Mouse (Mus musculus): ENCODE data around the gene Bst2. TPM values are rescaled to one million over a fixed set of nuclear protein-coding genes. Genes with fewer than 3 reads are reported as not detected.

The Bst2 gene
- polyA plus RNA-seq, 1 experiment = 371 TPM

GRCm38 (mm10) chr8:71568387-71568937, 31.2 kb upstream of the Bst2 start, which contains the start of gene Slc27a1:
Gene Slc27a1, plus strand, starts transcription at chr8:71568882.
- peak within 1 kb of the TSS; percentile 48; the same call in 1 of the 2 replicates for H3K27ac ChIP-seq (ENCODE audit: insufficient read depth, low read length)
- TF ChIP-seq POLR2A (IDR thresholded peaks at IDR 0.05; ENCODE audit: low read depth, low read length) (no peak), CTCF (IDR thresholded peaks at IDR 0.05; ENCODE audit: extremely low read depth, insufficient read depth, insufficient read length, insufficient replicate concordance) (no peak)
- no peaks in the 10 kb centered on the region for H3K36me3 ChIP-seq (ENCODE audit: control insufficient read depth, insufficient read depth, low read length)
- H3K4me1 ChIP-seq (ENCODE audit: control insufficient read depth, insufficient read depth, insufficient read length) = peaks cover 2% of the 10 kb centered on the region; the same call in 1 of the 2 replicates
- H3K4me3 ChIP-seq (ENCODE audit: extremely low read depth, insufficient read depth, insufficient read length) = peak within 1 kb of the TSS; percentile 58
- 55% methylated on average over 13 of the region's 13 CpGs for WGBS
- H3K27me3 ChIP-seq (ENCODE audit: control insufficient read depth, insufficient read depth, low read length) = no peaks in the 10 kb centered on the region
- DNase-seq (ENCODE audit: low read depth in 1 of 2, low spot score in 2 of 2) = no peak

GRCm38 (mm10) chr8:71567587-71567986, 30.3 kb upstream of the Bst2 start:
- no peak overlapping the region for H3K27ac ChIP-seq (ENCODE audit: insufficient read depth, low read length)
- WGBS = 82% methylated on average over 7 of the region's 7 CpGs
- DNase-seq (ENCODE audit: low read depth in 1 of 2, low spot score in 2 of 2) = no peak
- TF ChIP-seq CTCF (IDR thresholded peaks at IDR 0.05; ENCODE audit: extremely low read depth, insufficient read depth, insufficient read length, insufficient replicate concordance) (no peak), POLR2A (IDR thresholded peaks at IDR 0.05; ENCODE audit: low read depth, low read length) (no peak)
- no peaks in the 10 kb centered on the region for H3K36me3 ChIP-seq (ENCODE audit: control insufficient read depth, insufficient read depth, low read length)
- H3K4me1 ChIP-seq (ENCODE audit: control insufficient read depth, insufficient read depth, insufficient read length) = peaks cover 5% of the 10 kb centered on the region
- no peak overlapping the region for H3K4me3 ChIP-seq (ENCODE audit: extremely low read depth, insufficient read depth, insufficient read length)
- no peaks in the 10 kb centered on the region for H3K27me3 ChIP-seq (ENCODE audit: control insufficient read depth, insufficient read depth, low read length)

DNA sequence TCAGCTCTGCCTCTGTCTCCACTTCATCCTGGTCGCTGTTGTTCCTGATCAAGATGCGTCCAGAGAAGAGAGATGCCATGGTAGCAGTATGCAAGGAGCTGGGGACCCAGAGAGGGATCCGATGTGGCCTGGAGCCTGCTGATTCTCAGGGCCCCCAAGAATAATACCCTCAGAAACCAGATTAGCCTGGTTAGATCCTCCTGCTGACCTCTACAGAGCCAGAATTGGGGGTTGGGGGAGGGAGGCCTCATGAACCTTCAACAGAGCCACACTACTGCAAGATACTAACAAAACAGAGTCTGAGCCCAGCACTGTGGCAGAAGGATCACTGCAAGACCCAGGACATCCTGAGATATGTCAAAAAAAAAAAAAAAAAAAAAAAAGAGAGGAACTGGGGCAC, 29.2 kb upstream of the Bst2 start, which contains the start of gene Nxnl1:
Gene Nxnl1, minus strand, starts transcription at position 101 of the 400 bp plus-strand sequence.
- no peak for DNase-seq (ENCODE audit: low read depth in 1 of 2, low spot score in 2 of 2)
- H3K36me3 ChIP-seq (ENCODE audit: control insufficient read depth, insufficient read depth, low read length) = no peaks in the 10 kb centered on the region
- H3K27ac ChIP-seq (ENCODE audit: insufficient read depth, low read length) = no peak within 1 kb of the TSS
- WGBS = 91% methylated on average over 3 of the region's 3 CpGs
- no peak within 1 kb of the TSS for H3K4me3 ChIP-seq (ENCODE audit: extremely low read depth, insufficient read depth, insufficient read length)
- TF ChIP-seq CTCF (IDR thresholded peaks at IDR 0.05; ENCODE audit: extremely low read depth, insufficient read depth, insufficient read length, insufficient replicate concordance) = no peak
- no peak for TF ChIP-seq POLR2A (IDR thresholded peaks at IDR 0.05; ENCODE audit: low read depth, low read length)
- H3K27me3 ChIP-seq (ENCODE audit: control insufficient read depth, insufficient read depth, low read length) = no peaks in the 10 kb centered on the region
- H3K4me1 ChIP-seq (ENCODE audit: control insufficient read depth, insufficient read depth, insufficient read length) = peaks cover 6% of the 10 kb centered on the region

- WGBS = 91% methylated on average over 4 of the region's 4 CpGs
- TF ChIP-seq POLR2A (IDR thresholded peaks at IDR 0.05; ENCODE audit: low read depth, low read length) (no peak), CTCF (IDR thresholded peaks at IDR 0.05; ENCODE audit: extremely low read depth, insufficient read depth, insufficient read length, insufficient replicate concordance) (no peak)
- H3K36me3 ChIP-seq (ENCODE audit: control insufficient read depth, insufficient read depth, low read length) = no peaks in the 10 kb centered on the region
- H3K27me3 ChIP-seq (ENCODE audit: control insufficient read depth, insufficient read depth, low read length) = no peaks in the 10 kb centered on the region
- no peak overlapping the region for H3K27ac ChIP-seq (ENCODE audit: insufficient read depth, low read length)
- no peak for DNase-seq (ENCODE audit: low read depth in 1 of 2, low spot score in 2 of 2)
- peaks cover 4% of the 10 kb centered on the region for H3K4me1 ChIP-seq (ENCODE audit: control insufficient read depth, insufficient read depth, insufficient read length)
- no peak overlapping the region for H3K4me3 ChIP-seq (ENCODE audit: extremely low read depth, insufficient read depth, insufficient read length)
These were observed 26.7 kb upstream of the Bst2 start for GRCm38 (mm10) chr8:71563992-71564391.

- peak; percentile 89 for TF ChIP-seq CTCF (IDR thresholded peaks at IDR 0.05; ENCODE audit: extremely low read depth, insufficient read depth, insufficient read length, insufficient replicate concordance)
- TF ChIP-seq POLR2A (IDR thresholded peaks at IDR 0.05; ENCODE audit: low read depth, low read length) = no peak
- H3K27ac ChIP-seq (ENCODE audit: insufficient read depth, low read length) = no peak overlapping the region
- DNase-seq (ENCODE audit: low read depth in 1 of 2, low spot score in 2 of 2) = peak; percentile 38 to 81
- no peaks in the 10 kb centered on the region for H3K27me3 ChIP-seq (ENCODE audit: control insufficient read depth, insufficient read depth, low read length)
- WGBS = 1% methylated on average over 33 of the region's 33 CpGs
- H3K4me3 ChIP-seq (ENCODE audit: extremely low read depth, insufficient read depth, insufficient read length) = no peak overlapping the region; the same call in 1 of the 2 replicates
- no peaks in the 10 kb centered on the region for H3K36me3 ChIP-seq (ENCODE audit: control insufficient read depth, insufficient read depth, low read length)
- H3K4me1 ChIP-seq (ENCODE audit: control insufficient read depth, insufficient read depth, insufficient read length) = peaks cover 11% of the 10 kb centered on the region
These were observed 25.5 kb upstream of the Bst2 start for GRCm38 (mm10) chr8:71562751-71563150.

- Histone ChIP-seq H3K27ac (ENCODE audit: insufficient read depth, low read length) (no peak overlapping the region), H3K4me1 (ENCODE audit: control insufficient read depth, insufficient read depth, insufficient read length) (peaks cover 11% of the 10 kb centered on the region), H3K36me3 (ENCODE audit: control insufficient read depth, insufficient read depth, low read length) (no peaks in the 10 kb centered on the region), H3K27me3 (ENCODE audit: control insufficient read depth, insufficient read depth, low read length) (no peaks in the 10 kb centered on the region), H3K4me3 (ENCODE audit: extremely low read depth, insufficient read depth, insufficient read length) (no peak overlapping the region)
- WGBS = 5% methylated on average over 15 of the region's 15 CpGs
- DNase-seq (ENCODE audit: low read depth in 1 of 2, low spot score in 2 of 2) = peak; percentile 58 to 72
- TF ChIP-seq CTCF (IDR thresholded peaks at IDR 0.05; ENCODE audit: extremely low read depth, insufficient read depth, insufficient read length, insufficient replicate concordance) = peak; percentile 94; the same call in 1 of the 2 replicates
- TF ChIP-seq POLR2A (IDR thresholded peaks at IDR 0.05; ENCODE audit: low read depth, low read length) = no peak
These were observed 24.1 kb upstream of the Bst2 start for GRCm38 (mm10) chr8:71561401-71561800.

DNA sequence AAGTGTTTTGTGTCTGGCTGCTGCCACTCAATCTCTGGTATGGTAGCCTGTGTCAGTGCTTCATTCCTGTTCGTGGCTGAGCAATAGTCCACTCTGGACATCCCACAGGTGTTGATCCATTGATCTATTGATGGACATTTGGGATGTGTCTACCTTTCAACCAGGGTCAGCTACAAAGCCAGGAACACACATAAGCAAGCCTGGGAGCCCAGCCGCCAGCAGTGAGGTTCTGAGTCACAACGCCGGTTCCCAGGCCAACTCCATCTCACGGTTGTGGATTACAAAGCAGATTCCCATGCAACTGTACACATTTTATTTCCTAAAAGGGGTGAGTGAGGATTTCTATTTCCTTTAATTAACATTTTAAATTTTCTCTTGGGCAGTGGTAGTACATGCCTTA, 23.5 kb upstream of the Bst2 start:
- 93% methylated on average over 5 of the region's 5 CpGs for WGBS

More for the DNA sequence above, 23.5 kb upstream of the Bst2 start:
- Histone ChIP-seq H3K36me3 (ENCODE audit: control insufficient read depth, insufficient read depth, low read length) (no peaks in the 10 kb centered on the region), H3K4me3 (ENCODE audit: extremely low read depth, insufficient read depth, insufficient read length) (no peak overlapping the region), H3K27ac (ENCODE audit: insufficient read depth, low read length) (no peak overlapping the region), H3K4me1 (ENCODE audit: control insufficient read depth, insufficient read depth, insufficient read length) (peaks cover 11% of the 10 kb centered on the region), H3K27me3 (ENCODE audit: control insufficient read depth, insufficient read depth, low read length) (no peaks in the 10 kb centered on the region)
- TF ChIP-seq POLR2A (IDR thresholded peaks at IDR 0.05; ENCODE audit: low read depth, low read length) (no peak), CTCF (IDR thresholded peaks at IDR 0.05; ENCODE audit: extremely low read depth, insufficient read depth, insufficient read length, insufficient replicate concordance) (no peak)
- DNase-seq (ENCODE audit: low read depth in 1 of 2, low spot score in 2 of 2) = no peak

All from spleen, adult 2 months (tissue).